Mouse (Mus musculus): Measurements from ENCODE around the gene AF067063. TPM values are rescaled to one million over a fixed set of nuclear protein-coding genes. Genes with fewer than 3 reads are reported as not detected.

The AF067063 gene
- total RNA-seq, 2 experiments from 2014 or later, result not detected

Other genes with a start within 250 kb of the AF067063 start
- under 1 TPM; 0.16 to 0.27 TPM for gene Ccl28, start 206.4 kb downstream of the AF067063 start, total RNA-seq (2021)
- 10 to 100 TPM; 32.3 to 49.3 TPM for gene Hmgcs1, start 139.8 kb downstream of the AF067063 start, total RNA-seq (2021)
- 1 to 10 TPM; 1.3 to 1.7 TPM for gene Nim1k, start 74.3 kb downstream of the AF067063 start, total RNA-seq (2021)
- gene Zfp131, start 39.3 kb downstream of the AF067063 start, total RNA-seq (2021), result 10 to 100 TPM; 13.7 to 15.6 TPM
- not detected for gene D13Ertd608e, start 5.8 kb upstream of the AF067063 start, total RNA-seq (2021)
- gene Tcstv1, start 64.6 kb upstream of the AF067063 start, total RNA-seq (2021), result not detected
- gene Gm21761, start 99.1 kb upstream of the AF067063 start, total RNA-seq (2021), result not detected
- not detected for gene B020031M17Rik, start 120.6 kb upstream of the AF067063 start, total RNA-seq (2021)
- not detected for gene Gm36079, start 196.8 kb upstream of the AF067063 start, total RNA-seq (2021)
- gene Gm21188, start 222.0 kb upstream of the AF067063 start, total RNA-seq (2021), result under 1 TPM; 0.12 to 0.24 TPM